Mouse (Mus musculus) heart, embryonic 11.5 days (tissue): ENCODE results near the gene Il21r. TPM values are rescaled to one million over a fixed set of nuclear protein-coding genes. Genes with fewer than 3 reads are reported as not detected.

ENCODE experiments used
- ATAC-seq: fragments of 200-750 bp; cut with Nextera tagmentation; replicated peaks from 2 replicates; pipeline ENCODE4 v1.8.0; 2017; ENCODE audit warnings: moderate library complexity; ENCODE audit not compliant: insufficient number of reproducible peaks, low FRiP score, low TSS enrichment
- H3K27ac ChIP-seq: fragments of 300-500 bp; sonication (generic); 2 replicates; pipeline ENCODE4 v1.5.1; 2014; ENCODE audit warnings: mild to moderate bottlenecking, low read depth, low read length
- H3K27me3 ChIP-seq: fragments of 300-500 bp; sonication (generic); 2 replicates; pipeline ENCODE4 v1.6.1; 2014; ENCODE audit warnings: mild to moderate bottlenecking, low read length, mixed read lengths; ENCODE audit not compliant: control insufficient read depth, insufficient read depth
- H3K36me3 ChIP-seq: fragments of 300-500 bp; sonication (generic); 2 replicates; pipeline ENCODE4 v1.6.1; 2014; ENCODE audit warnings: mild to moderate bottlenecking, low read length, moderate library complexity, mixed read lengths; ENCODE audit not compliant: control insufficient read depth, insufficient read depth
- H3K4me1 ChIP-seq: fragments of 300-500 bp; sonication (generic); 2 replicates; pipeline ENCODE4 v1.6.1; 2014; ENCODE audit warnings: low read length; ENCODE audit not compliant: control insufficient read depth, insufficient read depth
- H3K4me2 ChIP-seq: fragments of 300-500 bp; sonication (generic); 2 replicates; pipeline ENCODE4 v1.6.1; 2014; ENCODE audit warnings: mild to moderate bottlenecking, moderate library complexity
- H3K4me3 ChIP-seq: fragments of 300-500 bp; sonication (generic); 2 replicates; pipeline ENCODE4 v1.5.1; 2014; ENCODE audit warnings: low read depth, low read length
- H3K9ac ChIP-seq: fragments of 300-500 bp; sonication (generic); 2 replicates; pipeline ENCODE4 v1.6.1; 2014; ENCODE audit warnings: mild to moderate bottlenecking, low read depth, low read length, moderate library complexity
- H3K9me3 ChIP-seq: fragments of 300-500 bp; sonication (generic); replicated peaks from 2 replicates; pipeline ENCODE4 v1.6.1; 2016; ENCODE audit warnings: low read length; ENCODE audit not compliant: control insufficient read depth
- WGBS: fragments of 180-500 bp; shearing (Covaris S2); extraction: QIAGEN DNeasy Blood & Tissue Kit; methylation state at CpG from one replicate; pipeline ENCODE4 v1.1.7; 2014; ENCODE audit not compliant: insufficient replicate concordance; 5-methylcytosine and 5-hydroxymethylcytosine counted together
- polyA plus RNA-seq: library from polyadenylated mRNA; unstranded; fragments of >200 nt; fragmentation: Nextera tagmentation; extraction: Ambion mirVana; gene quantifications from 2 replicates; pipeline ENCODE4 v1.2.1, GENCODE M21; 2014

Gene Il21r
- polyA plus RNA-seq, 1 experiment from 2014 or later = 0.10 TPM

- H3K4me1 ChIP-seq = no peaks in the 10 kb centered on the region
- H3K4me3 ChIP-seq = no peak overlapping the region
- no peak for ATAC-seq
- no peaks in the 10 kb centered on the region for H3K27me3 ChIP-seq
- no peak overlapping the region for H3K4me2 ChIP-seq
- H3K27ac ChIP-seq = no peak overlapping the region
- no peaks in the 10 kb centered on the region for H3K9me3 ChIP-seq
- no peak overlapping the region for H3K9ac ChIP-seq
- WGBS = 76% methylated on average over 7 of the region's 7 CpGs
- H3K36me3 ChIP-seq = no peaks in the 10 kb centered on the region
Observed at GRCm38 (mm10) chr7:125589896-125590295, 13.3 kb upstream of the Il21r start.

GRCm38 (mm10) chr7:125593831-125594230, 9.4 kb upstream of the Il21r start:
- H3K4me3 ChIP-seq = no peak overlapping the region
- 76% methylated on average over 4 of the region's 4 CpGs for WGBS
- no peak overlapping the region for H3K27ac ChIP-seq
- H3K4me2 ChIP-seq = no peak overlapping the region
- H3K9ac ChIP-seq = no peak overlapping the region
- H3K27me3 ChIP-seq = no peaks in the 10 kb centered on the region
- H3K36me3 ChIP-seq = no peaks in the 10 kb centered on the region
- H3K4me1 ChIP-seq = no peaks in the 10 kb centered on the region
- ATAC-seq = no peak
- H3K9me3 ChIP-seq = no peaks in the 10 kb centered on the region

GRCm38 (mm10) chr7:125596406-125596805, 6.8 kb upstream of the Il21r start:
- Histone ChIP-seq H3K9ac (no peak overlapping the region), H3K4me2 (no peak overlapping the region), H3K4me1 (peaks cover 4% of the 10 kb centered on the region; the same call in 1 of the 2 replicates), H3K9me3 (no peaks in the 10 kb centered on the region), H3K36me3 (no peaks in the 10 kb centered on the region), H3K27me3 (no peaks in the 10 kb centered on the region), H3K4me3 (no peak overlapping the region), H3K27ac (no peak overlapping the region)
- WGBS = 61% methylated on average over 3 of the region's 3 CpGs
- no peak for ATAC-seq

GRCm38 (mm10) chr7:125597083-125597482, 6.1 kb upstream of the Il21r start:
- no peak for ATAC-seq
- 85% methylated on average over 9 of the region's 9 CpGs for WGBS
- Histone ChIP-seq H3K36me3 (no peaks in the 10 kb centered on the region), H3K4me1 (peaks cover 4% of the 10 kb centered on the region; the same call in 1 of the 2 replicates), H3K27me3 (no peaks in the 10 kb centered on the region), H3K9ac (no peak overlapping the region), H3K27ac (no peak overlapping the region), H3K9me3 (no peaks in the 10 kb centered on the region), H3K4me3 (no peak overlapping the region), H3K4me2 (no peak overlapping the region)

GRCm38 (mm10) chr7:125597516-125598347, 5.5 kb upstream of the Il21r start:
- WGBS = 84% methylated on average over 11 of the region's 11 CpGs
- H3K4me1 ChIP-seq = peaks cover 4% of the 10 kb centered on the region; the same call in 1 of the 2 replicates

GRCm38 (mm10) chr7:125599373-125599973, 3.8 kb upstream of the Il21r start:
- Histone ChIP-seq H3K4me1 (peaks cover 4% of the 10 kb centered on the region; the same call in 1 of the 2 replicates), H3K27me3 (no peaks in the 10 kb centered on the region), H3K27ac (no peak overlapping the region), H3K4me3 (no peak overlapping the region), H3K9me3 (no peaks in the 10 kb centered on the region), H3K4me2 (no peak overlapping the region), H3K9ac (no peak overlapping the region), H3K36me3 (no peaks in the 10 kb centered on the region)
- no peak for ATAC-seq
- WGBS = 37% methylated on average over 4 of the region's 4 CpGs

More at GRCm38 (mm10) chr7:125597516-125598347, 5.5 kb upstream of the Il21r start:
- H3K4me2 ChIP-seq = no peak overlapping the region
- ATAC-seq = no peak
- H3K36me3 ChIP-seq = no peaks in the 10 kb centered on the region
- no peak overlapping the region for H3K4me3 ChIP-seq
- H3K9ac ChIP-seq = no peak overlapping the region
- H3K27ac ChIP-seq = no peak overlapping the region
- H3K27me3 ChIP-seq = no peaks in the 10 kb centered on the region
- H3K9me3 ChIP-seq = no peaks in the 10 kb centered on the region

GRCm38 (mm10) chr7:125600136-125600535, 3.1 kb upstream of the Il21r start:
- no peak for ATAC-seq
- H3K27me3 ChIP-seq = no peaks in the 10 kb centered on the region
- H3K4me3 ChIP-seq = no peak overlapping the region
- H3K9me3 ChIP-seq = no peaks in the 10 kb centered on the region
- no peak overlapping the region for H3K4me2 ChIP-seq
- peaks cover 4% of the 10 kb centered on the region; the same call in 1 of the 2 replicates for H3K4me1 ChIP-seq
- H3K27ac ChIP-seq = no peak overlapping the region
- no peak overlapping the region for H3K9ac ChIP-seq
- 59% methylated on average over 10 of the region's 10 CpGs for WGBS
- no peaks in the 10 kb centered on the region for H3K36me3 ChIP-seq

- peaks cover 4% of the 10 kb centered on the region; the same call in 1 of the 2 replicates for H3K4me1 ChIP-seq
- H3K27me3 ChIP-seq = no peaks in the 10 kb centered on the region
- 26% methylated on average over 6 of the region's 6 CpGs for WGBS
- no peak overlapping the region for H3K27ac ChIP-seq
- H3K36me3 ChIP-seq = no peaks in the 10 kb centered on the region
- ATAC-seq = no peak
- no peak overlapping the region for H3K9ac ChIP-seq
- no peak overlapping the region for H3K4me2 ChIP-seq
- no peak overlapping the region for H3K4me3 ChIP-seq
- H3K9me3 ChIP-seq = no peaks in the 10 kb centered on the region
Observed at GRCm38 (mm10) chr7:125600612-125601279, 2.5 kb upstream of the Il21r start.
